Mouse (Mus musculus) cortical plate, adult 2 months (tissue): ENCODE data around the gene Mertk.

Source experiments
- CTCF ChIP-seq: fragments of 200-500 bp; IDR thresholded peaks from 2 replicates; pipeline ENCODE4 v1.5.1; 2011; ENCODE audit warnings: mild to moderate bottlenecking, control low read depth, low read length; ENCODE audit not compliant: insufficient read depth; ENCODE audit errors: extremely low read depth
- POLR2A ChIP-seq: fragments of 200-500 bp; IDR thresholded peaks from 2 replicates; pipeline ENCODE4 v1.6.1; 2011; ENCODE audit warnings: mild to moderate bottlenecking, low read length, control low read depth; ENCODE audit not compliant: insufficient read depth; ENCODE audit errors: extremely low read depth

DNA sequence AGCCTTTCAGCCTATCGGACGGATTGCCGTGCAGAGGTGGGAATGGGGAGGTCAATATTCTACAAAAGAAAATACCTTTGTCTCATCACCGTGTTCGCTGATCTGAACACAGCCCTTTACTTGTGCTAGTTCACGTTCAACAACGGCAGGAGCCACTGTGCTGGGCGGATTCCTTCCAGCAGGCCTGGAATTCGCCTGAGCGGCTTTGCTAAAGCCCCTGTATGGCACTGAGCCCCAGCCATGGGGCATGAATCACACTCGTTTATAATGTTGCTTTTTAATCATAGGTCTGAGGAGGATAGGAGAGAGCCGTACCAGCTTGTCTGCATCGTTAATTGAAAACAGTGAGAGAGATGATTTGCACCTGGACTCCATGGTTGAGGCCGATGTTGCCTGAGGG is 6.4 kb upstream of the Mertk start:
- TF ChIP-seq CTCF (no peak), POLR2A (no peak)
